Mouse (Mus musculus) CD4-positive, CD25-positive, alpha-beta regulatory T cell, adult 4 months (primary cell): Measurements from ENCODE around the gene Zbtb20. TPM values are rescaled to one million over a fixed set of nuclear protein-coding genes. Genes with fewer than 3 reads are reported as not detected.
A peak's percentile ranks its signal among the peaks of the same experiment; 100 is the strongest.

Experiments
- ATAC-seq: one replicate; pipeline ENCODE4 v1.8.0; 2017
- polyA plus RNA-seq, 2 experiments: library from polyadenylated mRNA; unstranded; fragments of 100-300 nt; shearing (Covaris generic); gene quantifications; one replicate each; pipeline ENCODE4 v1.2.1; 2017

Gene Zbtb20
- polyA plus RNA-seq = 100 to 1,000 TPM in 1 of 2 experiments, 10 to 100 TPM in 1; 87.0 to 104 TPM

DNA sequence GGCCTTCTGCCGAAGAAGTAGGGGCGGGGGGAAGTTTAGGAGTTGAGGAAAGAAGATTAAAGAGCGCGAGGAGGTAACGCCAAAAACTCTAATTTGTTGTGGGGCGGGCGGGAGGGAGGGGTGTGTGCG lies at the start of gene Zbtb20:
Zbtb20 (plus strand) TSS at position 30 of the 129 bp plus-strand sequence.
- no peak for ATAC-seq

DNA sequence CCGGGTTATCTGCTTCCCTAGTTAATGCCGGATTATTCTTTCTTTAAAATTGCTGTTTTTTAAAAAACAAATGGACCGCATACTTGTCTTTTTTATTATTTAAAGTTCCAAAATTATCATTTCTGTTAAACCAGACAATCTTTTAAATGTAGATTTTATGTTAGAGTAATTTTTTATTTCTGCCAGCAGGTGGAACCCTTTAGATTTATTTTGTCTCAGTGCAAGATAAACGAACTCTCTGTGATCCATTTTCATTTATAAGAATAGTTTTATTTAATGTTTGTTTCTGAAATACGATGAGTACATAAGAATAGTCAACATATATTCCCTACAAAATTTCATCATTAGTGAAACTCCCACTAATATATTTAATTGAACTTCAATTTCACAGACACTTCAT lies 39.7 kb upstream of the Zbtb20 start:
- ATAC-seq = no peak

DNA sequence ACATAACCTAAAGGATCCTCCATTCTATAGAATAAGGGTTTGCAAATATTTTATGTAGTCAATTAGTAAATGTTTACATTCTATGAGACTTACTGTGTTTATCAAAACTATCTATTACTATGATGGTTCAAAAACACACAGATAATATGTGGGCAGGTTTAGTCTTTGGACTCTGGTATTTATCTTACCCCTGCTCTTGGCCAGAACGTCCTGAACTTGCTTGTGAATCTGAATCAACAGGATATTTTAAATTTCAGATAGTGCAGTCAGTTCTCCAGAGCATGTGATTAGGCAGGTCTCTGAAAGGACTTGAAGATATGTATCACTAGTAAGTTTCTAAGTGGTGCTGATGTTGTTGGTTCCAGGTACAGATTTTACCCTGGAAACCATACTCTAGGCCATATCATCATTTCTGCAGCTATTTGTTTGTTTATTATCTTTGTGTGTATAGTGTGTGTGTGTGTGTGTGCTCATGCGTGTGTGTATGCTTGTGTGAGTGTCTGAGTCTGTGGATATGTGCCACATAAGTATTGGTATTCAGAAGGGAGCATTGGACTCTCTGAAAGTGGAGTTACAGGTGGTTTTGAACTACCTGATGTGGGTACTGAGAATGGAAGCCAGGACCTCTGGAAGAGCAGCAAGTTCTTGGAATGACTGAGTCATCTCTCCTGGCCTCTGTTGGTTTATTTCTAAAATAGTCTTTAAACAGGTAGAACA lies 39.1 kb upstream of the Zbtb20 start:
- ATAC-seq = no peak

DNA sequence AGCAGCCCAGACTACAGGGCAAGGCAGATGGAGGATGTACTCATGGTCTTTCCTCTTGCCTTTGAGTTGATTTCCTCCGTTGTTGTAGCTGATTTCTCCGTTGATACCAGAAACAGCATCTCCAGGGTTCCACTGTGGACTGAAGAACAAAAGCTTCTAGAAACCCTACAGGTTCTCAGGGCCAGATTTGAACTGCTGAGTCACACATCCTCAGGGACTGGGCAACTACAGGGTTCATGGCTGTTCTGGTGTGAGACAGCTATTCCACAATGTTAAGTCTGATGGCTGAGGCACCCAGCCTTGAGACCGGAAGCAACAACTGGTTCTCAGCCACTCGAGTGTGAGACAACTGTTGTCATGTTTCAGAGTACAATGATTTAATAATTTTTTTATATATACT lies 37.5 kb upstream of the Zbtb20 start:
- ATAC-seq = no peak

DNA sequence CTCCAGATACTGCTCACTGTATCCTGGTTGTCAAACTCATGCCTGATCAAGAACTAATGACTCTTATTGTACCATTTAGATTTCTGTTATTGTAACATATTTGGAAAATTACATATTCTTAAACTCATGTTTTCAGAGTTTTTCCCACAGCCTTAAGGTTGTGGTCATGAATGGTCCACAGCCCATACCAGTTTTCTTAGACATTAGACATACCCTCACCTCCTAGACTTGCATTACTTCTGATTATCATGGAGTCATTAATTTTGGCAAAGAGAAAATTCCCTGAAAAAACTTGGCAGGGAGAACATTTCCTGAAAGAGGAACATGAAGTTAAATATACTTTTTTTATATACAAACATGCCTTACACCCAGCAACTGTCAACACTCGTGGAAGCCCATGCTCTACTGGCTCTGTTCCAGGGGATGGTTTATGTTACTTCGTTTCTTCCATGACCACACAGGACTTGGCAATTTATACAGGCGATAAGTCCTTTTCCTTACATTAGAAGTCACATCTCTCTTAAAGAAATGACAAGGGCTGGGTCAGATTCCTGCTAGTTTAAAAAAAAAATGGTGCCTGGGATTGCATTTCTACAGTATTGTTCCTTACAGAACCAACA lies 18.0 kb upstream of the Zbtb20 start:
- no peak for ATAC-seq

DNA sequence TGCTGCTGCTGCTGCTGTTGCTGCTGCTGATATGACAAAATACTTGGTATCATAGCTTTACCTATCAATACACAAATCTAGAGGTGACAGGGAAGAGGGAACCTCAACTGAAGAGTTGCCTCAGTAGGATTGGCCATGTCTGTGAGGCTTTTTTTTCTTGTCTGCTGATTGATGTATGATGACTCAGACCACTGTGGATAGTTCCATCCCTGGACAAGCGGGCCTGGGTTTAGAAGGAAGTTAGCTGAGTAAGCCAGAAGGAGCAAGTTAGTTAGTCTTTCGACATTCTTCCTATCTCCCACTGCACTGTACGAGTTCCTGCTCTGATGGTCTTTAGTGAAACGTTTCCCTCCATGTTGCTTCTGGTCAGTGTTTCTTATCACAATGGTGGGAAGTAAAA lies 16.4 kb upstream of the Zbtb20 start:
- no peak for ATAC-seq

DNA sequence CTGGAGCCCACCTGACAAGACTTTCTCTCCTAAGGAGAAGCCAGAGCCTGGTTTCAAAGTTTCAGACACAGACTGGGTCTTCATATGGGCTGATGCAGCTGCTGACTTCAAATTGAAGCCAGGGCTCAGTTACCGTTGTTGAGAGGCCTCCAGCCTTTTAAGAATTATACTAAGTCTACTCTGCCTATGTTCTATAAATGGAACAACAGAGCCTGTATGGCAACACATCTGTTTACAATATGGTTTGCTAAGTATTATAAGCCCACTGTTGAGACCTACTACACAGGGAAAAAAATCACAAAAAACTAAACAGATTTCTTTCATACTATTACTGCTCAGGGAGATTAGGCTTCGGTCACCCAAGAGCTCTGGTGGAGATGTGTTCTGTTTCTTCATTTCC lies 12.4 kb upstream of the Zbtb20 start:
- no peak for ATAC-seq

DNA sequence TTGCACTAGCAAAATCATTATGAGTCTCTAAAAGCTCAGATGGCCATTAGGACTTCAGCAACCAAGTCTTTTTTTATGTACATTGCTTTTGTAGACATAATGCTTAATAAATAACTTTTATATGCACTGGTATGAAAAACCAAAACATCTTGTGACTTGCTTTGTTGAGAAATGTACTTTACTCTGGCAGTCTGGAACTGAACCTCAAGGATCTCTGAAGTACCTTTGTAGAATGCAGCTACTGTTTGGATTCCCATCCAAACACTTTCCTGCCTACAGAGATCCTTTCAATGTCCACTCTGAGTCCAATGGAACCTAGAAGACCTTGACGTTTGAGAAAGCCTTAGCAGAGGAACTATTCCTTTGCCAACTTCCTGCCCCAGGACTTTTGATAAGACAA lies 9.6 kb upstream of the Zbtb20 start:
- no peak for ATAC-seq

DNA sequence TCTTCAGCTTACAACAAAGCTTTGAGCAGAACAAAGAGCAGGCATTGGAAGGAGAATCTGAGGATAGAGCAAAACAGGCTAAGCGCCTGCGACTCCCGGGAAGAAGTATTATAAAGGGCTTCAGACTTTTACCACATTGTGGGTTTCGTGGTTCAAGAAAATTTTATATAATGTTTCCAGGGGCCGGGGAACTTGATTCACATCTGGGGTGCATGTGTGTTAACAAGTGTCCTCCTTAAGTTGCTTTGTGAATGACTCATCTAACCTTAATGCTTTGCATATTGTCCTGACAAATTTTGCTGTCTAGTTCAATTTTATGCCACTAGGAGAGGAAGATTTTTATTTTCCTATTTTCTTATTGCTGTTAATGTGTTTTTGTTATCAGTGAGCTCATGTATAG lies 3.6 kb upstream of the Zbtb20 start:
- ATAC-seq = no peak

DNA sequence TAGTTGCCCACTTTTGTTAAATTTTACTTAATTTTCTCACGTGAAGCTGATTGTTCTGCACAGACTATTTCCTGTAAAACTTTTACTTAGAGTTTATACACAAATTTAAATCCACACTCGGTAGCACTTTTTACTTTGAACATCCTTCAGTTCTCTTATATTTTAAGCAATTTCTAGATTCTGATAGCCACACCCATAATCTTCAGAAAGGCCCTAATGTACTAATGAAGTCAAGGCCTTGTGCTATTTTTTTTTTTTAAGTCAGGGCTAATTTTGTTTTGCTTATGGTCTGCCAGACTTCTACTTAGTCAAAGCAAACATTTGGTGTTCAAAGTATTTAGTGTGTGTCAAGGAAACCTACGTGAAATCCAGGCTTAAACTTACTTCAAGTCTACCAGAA lies 1.7 kb upstream of the Zbtb20 start:
- ATAC-seq = no peak

DNA sequence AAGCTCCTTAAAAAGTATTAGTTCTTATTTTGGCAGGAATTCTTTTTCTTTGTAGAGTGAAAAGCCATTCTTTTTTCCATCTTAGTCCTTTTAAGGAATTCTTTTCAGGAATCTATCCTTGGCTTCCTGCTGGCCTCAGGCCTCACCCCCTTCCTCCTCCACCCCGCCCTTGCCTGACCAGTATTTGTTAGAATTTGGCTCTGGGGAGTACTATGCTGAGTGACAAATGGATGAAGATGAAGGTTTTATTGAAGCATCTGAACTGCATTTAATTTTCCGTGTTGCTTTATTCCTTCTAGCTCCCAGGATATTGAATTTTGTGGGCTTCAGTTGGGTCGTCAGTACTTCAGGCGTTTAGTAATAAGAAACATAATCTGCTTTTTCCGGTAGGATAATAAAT lies 1.2 kb upstream of the Zbtb20 start:
- ATAC-seq = no peak

DNA sequence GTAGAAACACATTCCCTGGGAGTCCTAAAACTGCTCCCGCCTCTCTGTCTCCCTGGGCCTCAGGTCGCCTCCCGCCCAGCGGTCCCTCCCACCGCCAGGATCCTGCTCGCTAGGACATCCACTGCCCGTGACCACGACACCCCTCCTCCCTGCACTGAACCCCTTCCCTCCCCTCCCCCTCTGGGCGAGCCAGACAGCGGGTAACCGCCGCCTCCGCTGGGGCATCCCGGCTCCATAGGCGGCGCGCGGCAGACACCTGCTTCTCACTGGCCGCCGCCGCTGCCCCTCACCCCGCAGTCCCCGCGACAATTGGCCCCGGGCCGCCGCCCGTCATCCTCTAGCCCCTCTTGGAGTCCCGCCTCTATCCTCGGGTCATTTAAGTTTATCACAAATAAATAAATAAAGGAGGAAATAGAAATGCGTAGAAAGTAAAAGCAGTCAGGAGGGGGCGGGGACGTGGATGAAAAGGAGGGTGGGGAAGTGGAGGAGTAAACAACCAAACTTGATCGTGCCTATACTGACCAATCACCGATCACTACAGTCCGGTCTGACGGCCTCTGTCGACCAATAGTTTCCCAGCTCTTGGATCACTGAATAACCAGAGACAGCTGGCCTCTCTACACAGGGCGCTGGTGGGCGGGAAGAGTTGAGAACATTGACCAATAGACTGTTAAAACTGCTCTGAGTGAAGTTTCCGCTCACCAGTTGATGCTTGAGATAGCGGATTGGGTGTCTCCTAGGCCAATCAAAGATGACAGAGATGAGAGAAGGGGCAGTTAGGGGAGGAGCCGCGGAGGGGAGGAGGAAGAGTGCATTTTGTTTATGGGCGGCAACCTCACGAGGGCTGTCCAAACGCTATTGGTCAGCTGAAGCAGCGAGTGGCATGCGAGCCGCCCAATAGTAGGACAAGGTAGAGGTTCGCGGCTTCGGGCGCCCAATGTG lies 500 bp upstream of the Zbtb20 start:
- peak; percentile 86 for ATAC-seq

DNA sequence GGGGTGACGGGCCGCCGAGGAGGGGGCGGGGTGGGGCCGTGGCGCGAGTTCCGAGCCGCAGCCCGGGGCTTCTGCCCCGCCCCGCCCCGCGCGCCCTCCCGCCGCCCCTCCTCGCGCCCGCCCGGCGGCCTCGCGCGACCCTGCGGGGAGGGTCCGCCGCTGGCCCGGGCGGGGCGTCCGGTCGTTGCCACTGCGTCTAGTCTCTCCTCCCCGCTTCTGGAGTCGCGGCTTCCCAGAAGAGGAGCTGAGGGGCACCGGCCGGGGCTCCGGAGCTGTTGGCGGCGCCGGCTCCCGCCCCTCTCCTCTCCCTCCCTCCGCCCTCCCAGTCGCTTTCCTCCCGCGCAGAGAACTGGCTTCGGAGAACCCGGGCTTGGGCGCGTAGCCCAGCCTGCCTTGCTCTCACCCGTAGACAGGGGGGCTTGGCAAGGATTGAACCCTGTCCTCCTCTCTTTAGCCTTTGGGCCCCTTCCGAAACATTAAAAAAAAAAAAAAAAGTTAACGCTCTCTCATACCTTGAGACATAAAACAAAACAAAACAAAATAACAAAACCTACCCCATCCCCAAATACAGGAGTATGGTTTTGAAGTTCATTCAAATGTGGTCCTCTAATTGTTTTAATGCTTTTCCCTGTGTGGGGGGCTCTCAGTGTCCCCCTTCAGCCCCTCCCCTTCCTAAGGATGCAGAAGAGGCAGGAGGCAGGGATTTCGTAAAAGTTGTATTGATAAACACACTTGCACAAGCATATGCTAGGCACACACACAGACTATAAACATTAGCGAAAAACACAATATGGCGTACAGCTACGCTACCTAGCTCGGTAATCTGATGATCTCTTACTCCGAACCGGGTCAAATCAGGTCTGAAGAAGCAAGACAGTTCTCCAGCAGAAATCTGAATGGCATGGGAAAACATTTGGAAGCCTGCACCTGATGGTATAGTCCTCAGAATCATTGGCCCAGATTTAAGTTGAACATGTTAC lies 630 bp downstream of the Zbtb20 start:
- peak; percentile 6 for ATAC-seq

DNA sequence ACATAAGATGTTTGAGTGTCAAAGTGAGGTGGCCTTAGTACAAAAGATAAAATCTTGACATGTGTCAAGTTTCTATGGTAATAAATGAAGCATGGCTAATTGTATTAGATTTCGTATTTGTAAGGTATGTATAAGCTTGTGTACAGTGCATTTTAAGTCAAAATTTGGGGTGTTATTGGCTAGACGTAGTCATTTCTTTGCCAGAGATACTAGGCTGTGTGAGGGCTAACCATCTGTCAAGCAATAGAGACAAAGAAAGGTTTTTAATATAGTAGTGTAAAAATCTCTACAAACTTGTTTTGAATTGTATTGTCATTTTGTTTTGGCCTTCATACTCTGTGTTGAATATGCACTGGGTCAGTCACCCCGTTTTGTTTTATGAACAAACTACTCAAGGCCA lies 4.4 kb downstream of the Zbtb20 start:
- ATAC-seq = no peak

DNA sequence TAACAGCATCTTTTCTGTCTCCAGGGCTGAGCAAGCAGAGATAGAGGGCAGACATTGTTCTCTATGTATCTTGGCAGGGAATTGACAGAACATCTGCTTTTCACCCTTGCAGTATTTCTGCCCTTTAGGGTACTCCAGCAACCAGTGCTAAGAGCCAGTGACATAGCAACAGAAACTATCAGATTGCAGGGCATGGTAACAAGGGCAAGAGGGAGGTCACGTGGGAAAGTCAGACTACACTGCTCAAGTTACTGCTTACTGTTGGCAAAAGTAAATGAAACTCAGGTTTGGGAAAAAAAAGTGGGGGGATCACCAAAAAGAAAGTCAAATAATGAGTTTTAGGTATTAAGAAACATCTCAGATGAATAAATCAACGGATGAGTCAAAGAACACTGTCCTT lies 9.9 kb downstream of the Zbtb20 start:
- no peak for ATAC-seq

DNA sequence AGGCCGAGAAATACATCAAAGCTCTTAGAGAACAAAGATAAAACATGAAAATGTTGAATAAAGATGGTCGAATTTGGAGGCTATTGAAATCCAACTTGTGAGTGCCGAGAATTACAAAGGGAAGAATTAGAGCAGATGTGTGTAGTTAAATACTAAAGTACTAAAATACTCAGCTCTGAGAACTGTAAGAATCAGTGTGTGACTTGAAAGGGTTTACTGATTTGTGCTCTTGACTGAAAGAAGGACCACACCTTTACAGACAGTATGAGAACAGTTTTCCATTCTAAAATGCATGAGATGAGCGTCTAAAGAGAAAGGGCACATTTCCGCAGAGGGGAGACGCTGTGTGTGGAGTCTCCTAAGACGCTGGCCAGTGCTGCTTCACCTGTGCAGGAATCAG lies 10.3 kb downstream of the Zbtb20 start:
- ATAC-seq = no peak

DNA sequence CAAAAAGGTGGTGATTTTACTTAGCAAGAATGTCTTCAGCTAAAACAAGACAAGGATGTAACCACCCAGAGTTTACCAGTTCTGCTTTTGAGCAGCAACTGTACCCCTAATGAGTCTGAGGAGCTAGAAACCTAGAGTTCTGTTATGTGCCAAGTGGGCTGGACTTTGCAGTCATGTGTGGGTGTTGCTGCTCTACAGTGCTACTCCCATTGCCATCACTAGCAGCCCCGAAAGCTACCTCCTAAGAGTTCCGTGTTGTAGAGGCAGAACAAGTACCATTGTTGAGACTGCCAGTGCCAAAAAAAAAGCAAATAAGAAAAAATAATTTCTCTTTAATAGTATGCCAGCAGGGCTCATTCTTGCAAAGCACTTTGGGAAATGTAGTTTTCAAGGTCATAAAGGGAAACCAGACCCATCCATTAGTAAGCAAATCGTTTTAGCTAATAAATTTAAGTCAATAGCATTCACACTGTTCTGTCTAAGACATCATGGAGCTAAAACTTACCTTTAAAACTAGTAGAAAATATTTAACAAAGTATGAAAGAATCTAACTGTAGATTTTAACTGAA lies 21.5 kb downstream of the Zbtb20 start:
- no peak for ATAC-seq

DNA sequence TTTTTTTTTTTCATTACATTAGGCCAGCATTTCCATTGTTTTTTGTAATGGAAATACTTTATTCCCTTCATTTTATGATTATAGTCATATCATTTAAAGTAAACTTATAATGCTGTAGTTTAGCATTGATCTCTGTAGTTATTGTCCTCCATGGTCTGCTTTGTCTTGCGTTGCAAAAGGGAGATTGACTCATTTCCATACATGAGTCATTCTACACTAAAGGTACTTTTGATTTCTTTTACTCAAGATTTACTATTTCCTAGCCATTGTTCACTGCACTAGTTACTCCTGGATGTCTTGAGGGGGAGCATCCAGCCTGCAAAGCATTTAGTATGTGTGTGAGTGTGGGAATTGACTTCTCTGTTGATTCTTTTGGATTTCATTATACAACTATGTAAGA lies 24.6 kb downstream of the Zbtb20 start:
- ATAC-seq = peak; percentile 83

DNA sequence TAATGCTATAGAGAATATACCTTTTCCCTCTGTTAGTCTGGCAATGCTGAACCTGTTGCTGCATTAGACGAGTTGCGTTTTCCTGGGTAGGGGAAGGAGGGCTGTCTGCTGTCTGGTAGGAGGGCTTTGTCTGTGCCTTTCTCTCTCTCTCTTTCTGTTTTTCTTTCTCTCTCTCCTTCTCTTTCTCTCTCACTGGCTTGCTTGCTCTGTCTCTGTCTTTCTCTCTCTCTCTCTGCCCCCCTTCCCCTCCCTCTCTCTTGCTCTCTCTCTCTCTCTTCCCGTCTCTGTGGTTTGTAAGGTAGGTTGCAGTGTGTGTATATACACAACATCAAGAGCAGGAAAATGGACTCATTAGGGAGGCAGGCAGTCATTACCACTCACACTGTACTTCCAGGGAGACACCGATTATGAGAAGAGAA lies 31.6 kb downstream of the Zbtb20 start:
- peak; percentile 88 for ATAC-seq

DNA sequence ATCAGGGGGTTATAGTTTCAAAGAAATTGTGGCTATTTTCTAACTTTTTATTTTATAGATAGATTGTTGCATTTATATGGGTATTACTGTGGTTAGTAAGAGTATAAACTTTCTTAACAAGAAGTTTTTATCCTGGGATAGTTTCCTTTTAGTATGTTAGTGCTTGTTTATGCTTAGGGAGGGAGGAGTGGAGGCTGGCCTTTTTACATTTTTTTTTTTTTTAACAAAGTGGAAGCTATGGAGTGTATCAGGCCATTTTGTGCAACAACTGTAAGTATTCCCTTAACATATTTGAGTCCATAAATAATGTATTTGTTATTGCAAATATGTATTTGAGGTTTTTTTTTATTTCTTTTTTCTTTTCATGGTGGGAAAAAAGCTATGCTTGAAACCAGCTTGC lies 32.7 kb downstream of the Zbtb20 start:
- no peak for ATAC-seq

DNA sequence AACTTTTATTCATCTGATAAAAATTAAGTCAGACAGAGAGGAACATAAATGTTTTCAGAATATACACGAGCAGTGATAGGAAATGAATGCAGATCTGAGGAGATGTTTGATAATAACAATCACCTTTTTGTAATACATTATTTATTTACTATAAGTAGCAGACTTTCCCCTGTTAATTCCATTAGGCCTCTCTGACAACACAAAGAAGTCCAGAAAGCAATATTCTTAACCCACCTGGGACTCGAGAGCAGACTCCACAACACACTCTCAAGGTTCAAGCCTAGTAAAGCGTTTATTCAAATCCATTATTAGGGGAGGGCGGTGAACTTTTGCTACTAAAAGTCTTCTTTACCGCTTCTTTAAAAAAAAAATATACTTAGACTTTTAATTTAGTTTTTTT lies 33.2 kb downstream of the Zbtb20 start:
- ATAC-seq = no peak

DNA sequence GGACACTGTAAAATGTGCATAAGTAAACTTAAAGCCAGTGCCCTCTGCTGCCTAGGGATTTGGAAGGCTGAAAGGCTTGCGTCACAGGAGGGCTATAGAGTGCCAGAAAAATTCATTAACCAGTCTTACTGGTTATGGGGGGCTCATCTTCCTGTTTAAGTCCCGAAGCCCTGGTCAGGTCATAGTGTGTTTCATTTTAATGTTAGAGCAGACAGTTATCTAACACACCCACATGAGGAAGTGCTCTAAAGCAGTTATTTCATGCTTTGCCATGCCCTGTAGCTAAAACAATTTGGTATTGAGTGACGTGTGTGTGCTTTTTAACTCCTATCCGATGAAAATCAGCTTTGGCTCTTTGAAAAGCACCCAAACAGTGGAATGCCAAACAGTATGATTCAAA lies 34.3 kb downstream of the Zbtb20 start:
- peak; percentile 21 for ATAC-seq

DNA sequence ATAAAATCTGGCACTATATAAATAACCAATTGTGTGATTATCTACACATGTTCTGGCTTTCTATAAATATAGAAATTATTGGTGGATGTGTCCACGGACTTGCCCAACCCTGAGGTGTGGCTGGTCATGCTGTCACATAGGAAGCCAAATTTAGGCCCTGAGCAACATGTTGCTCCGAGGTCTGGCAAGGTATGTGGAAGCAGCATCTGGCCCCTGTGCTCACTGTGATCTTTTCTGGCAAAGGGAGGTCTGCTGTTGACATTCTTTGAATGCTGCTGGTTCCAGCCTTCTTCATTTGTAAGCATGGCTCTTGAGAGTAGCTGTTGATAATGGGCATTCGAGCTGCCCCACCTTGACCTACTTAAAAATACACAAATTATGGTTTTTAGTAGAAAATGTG lies 35.0 kb downstream of the Zbtb20 start:
- ATAC-seq = no peak
